Mouse (Mus musculus): ENCODE results near the gene Pld3. TPM values are rescaled to one million over a fixed set of nuclear protein-coding genes. Genes with fewer than 3 reads are reported as not detected.

Gene Pld3
- polyA plus RNA-seq, 1 experiment from 2014 or later = 168 TPM

GRCm38 (mm10) chr7:27537998-27538397 is 15.0 kb downstream of the Pld3 start:
- Histone ChIP-seq H3K4me1 (ENCODE audit: control insufficient read depth, insufficient read depth, low read length) (peaks cover 6% of the 10 kb centered on the region), H3K4me3 (ENCODE audit: low read depth, low read length) (no peak overlapping the region), H3K36me3 (ENCODE audit: control insufficient read depth, insufficient read depth, low read length) (peaks cover 24% of the 10 kb centered on the region; the same call in 1 of the 2 replicates), H3K9ac (replicated peaks; ENCODE audit: low read depth, low read length) (no peak overlapping the region), H3K9me3 (ENCODE audit: control insufficient read depth, low read length) (no peaks in the 10 kb centered on the region), H3K4me2 (ENCODE audit: low read depth, low read length) (no peak overlapping the region), H3K27ac (ENCODE audit: low read depth, low read length) (no peak overlapping the region), H3K27me3 (ENCODE audit: control insufficient read depth, insufficient read depth, low read length) (no peaks in the 10 kb centered on the region)
- 82% methylated on average over 8 of the region's 8 CpGs for WGBS
- no peak for ATAC-seq (ENCODE audit: low read depth)

DNA sequence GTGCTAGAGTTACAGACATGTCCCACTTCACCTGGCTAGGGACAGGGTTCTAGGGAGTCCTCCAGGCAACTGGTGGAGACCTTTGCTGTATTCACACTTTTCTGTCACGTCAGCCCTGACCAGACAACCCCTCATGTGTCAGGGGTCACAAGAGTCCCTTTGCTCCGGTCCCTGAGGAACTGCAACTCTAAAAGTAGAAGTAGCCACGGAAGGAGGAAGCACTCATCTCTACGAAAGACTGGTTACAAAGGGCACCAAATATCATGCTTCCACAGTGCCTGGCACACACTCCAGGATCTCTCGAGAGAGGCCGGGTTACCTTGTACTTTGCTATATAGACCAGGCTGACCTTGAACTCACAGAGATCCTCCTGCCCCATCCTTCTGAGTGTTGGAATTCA is 16.4 kb downstream of the Pld3 start:
- no peak for ATAC-seq (ENCODE audit: low read depth)
- no peaks in the 10 kb centered on the region for H3K9me3 ChIP-seq (ENCODE audit: control insufficient read depth, low read length)
- no peak overlapping the region for H3K9ac ChIP-seq (replicated peaks; ENCODE audit: low read depth, low read length)
- no peak overlapping the region for H3K4me3 ChIP-seq (ENCODE audit: low read depth, low read length)
- H3K27ac ChIP-seq (ENCODE audit: low read depth, low read length) = no peak overlapping the region
- H3K36me3 ChIP-seq (ENCODE audit: control insufficient read depth, insufficient read depth, low read length) = peaks cover 34% of the 10 kb centered on the region
- H3K4me1 ChIP-seq (ENCODE audit: control insufficient read depth, insufficient read depth, low read length) = peaks cover 4% of the 10 kb centered on the region
- no peak overlapping the region for H3K4me2 ChIP-seq (ENCODE audit: low read depth, low read length)
- 92% methylated on average over 6 of the region's 6 CpGs for WGBS
- H3K27me3 ChIP-seq (ENCODE audit: control insufficient read depth, insufficient read depth, low read length) = no peaks in the 10 kb centered on the region

- peaks cover 33% of the 10 kb centered on the region for H3K36me3 ChIP-seq (ENCODE audit: control insufficient read depth, insufficient read depth, low read length)
- ATAC-seq (ENCODE audit: low read depth) = no peak
Measured at GRCm38 (mm10) chr7:27535386-27535785, 17.6 kb downstream of the Pld3 start.

DNA sequence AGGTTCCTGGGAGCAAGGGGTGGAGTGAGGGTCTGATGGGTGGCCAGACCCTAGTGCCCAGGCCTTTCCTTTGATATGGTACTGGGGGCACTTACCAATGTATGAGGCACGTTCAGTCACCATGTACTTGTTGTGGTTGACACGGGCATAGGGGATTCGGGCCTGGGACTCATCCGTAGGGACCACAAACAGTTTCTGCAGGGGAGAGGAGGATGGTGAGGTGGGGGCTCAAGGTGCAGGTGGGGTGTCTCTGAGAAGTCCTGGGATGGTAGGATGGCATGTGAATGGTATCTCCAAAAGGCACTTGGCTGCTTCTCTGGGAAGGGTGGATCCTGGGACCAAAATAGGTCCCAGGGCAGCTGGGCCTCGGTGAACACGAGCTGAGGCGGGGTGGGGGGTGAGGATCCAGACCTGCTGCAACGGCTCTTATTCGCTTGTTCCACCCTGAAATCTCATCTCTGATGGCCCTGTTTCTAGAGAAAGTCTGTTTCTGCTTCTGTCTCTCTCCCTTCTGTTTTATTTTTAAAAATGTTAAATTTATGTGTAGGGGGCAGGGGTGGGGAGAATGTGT is 20.5 kb downstream of the Pld3 start:
- ATAC-seq (ENCODE audit: low read depth) = no peak
- Histone ChIP-seq H3K27me3 (ENCODE audit: control insufficient read depth, insufficient read depth, low read length) (no peaks in the 10 kb centered on the region), H3K4me1 (ENCODE audit: control insufficient read depth, insufficient read depth, low read length) (no peaks in the 10 kb centered on the region), H3K27ac (ENCODE audit: low read depth, low read length) (no peak overlapping the region), H3K36me3 (ENCODE audit: control insufficient read depth, insufficient read depth, low read length) (peaks cover 36% of the 10 kb centered on the region), H3K4me2 (ENCODE audit: low read depth, low read length) (no peak overlapping the region), H3K9ac (replicated peaks; ENCODE audit: low read depth, low read length) (no peak overlapping the region), H3K4me3 (ENCODE audit: low read depth, low read length) (no peak overlapping the region), H3K9me3 (ENCODE audit: control insufficient read depth, low read length) (no peaks in the 10 kb centered on the region)
- 92% methylated on average over 9 of the region's 9 CpGs for WGBS

More at GRCm38 (mm10) chr7:27535386-27535785, 17.6 kb downstream of the Pld3 start:
- Histone ChIP-seq H3K4me2 (ENCODE audit: low read depth, low read length) (no peak overlapping the region), H3K9me3 (ENCODE audit: control insufficient read depth, low read length) (no peaks in the 10 kb centered on the region), H3K27me3 (ENCODE audit: control insufficient read depth, insufficient read depth, low read length) (no peaks in the 10 kb centered on the region), H3K9ac (replicated peaks; ENCODE audit: low read depth, low read length) (no peak overlapping the region), H3K4me3 (ENCODE audit: low read depth, low read length) (no peak overlapping the region), H3K27ac (ENCODE audit: low read depth, low read length) (no peak overlapping the region), H3K4me1 (ENCODE audit: control insufficient read depth, insufficient read depth, low read length) (no peaks in the 10 kb centered on the region)
- WGBS = 84% methylated on average over 2 of the region's 2 CpGs

GRCm38 (mm10) chr7:27531707-27532106 is 21.3 kb downstream of the Pld3 start:
- H3K9ac ChIP-seq (replicated peaks; ENCODE audit: low read depth, low read length) = no peak overlapping the region
- H3K27ac ChIP-seq (ENCODE audit: low read depth, low read length) = no peak overlapping the region
- no peak for ATAC-seq (ENCODE audit: low read depth)
- no peak overlapping the region for H3K4me2 ChIP-seq (ENCODE audit: low read depth, low read length)
- H3K36me3 ChIP-seq (ENCODE audit: control insufficient read depth, insufficient read depth, low read length) = peaks cover 30% of the 10 kb centered on the region
- no peaks in the 10 kb centered on the region for H3K9me3 ChIP-seq (ENCODE audit: control insufficient read depth, low read length)
- no peaks in the 10 kb centered on the region for H3K27me3 ChIP-seq (ENCODE audit: control insufficient read depth, insufficient read depth, low read length)
- no peak overlapping the region for H3K4me3 ChIP-seq (ENCODE audit: low read depth, low read length)
- H3K4me1 ChIP-seq (ENCODE audit: control insufficient read depth, insufficient read depth, low read length) = no peaks in the 10 kb centered on the region
- 82% methylated on average over 10 of the region's 10 CpGs for WGBS

DNA sequence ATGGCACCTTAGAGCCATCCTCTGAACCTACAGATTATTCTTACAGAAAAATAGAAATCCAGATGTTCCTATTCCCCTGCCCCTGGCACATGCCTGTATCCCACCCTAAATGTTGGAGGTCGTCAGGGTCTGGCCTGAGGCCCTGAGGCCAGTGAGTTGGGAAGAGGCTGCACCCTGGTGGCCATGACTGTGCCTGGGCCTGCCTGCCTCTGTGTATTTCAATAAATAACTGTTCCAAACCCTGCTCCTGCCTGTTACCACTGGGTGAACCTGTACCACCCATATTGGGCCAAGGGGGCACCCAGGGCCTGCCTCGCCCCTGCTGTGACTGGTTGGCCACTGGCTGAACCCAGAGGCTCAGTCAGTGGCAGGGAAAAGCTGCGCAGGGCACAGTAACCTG is 22.1 kb downstream of the Pld3 start:
- Histone ChIP-seq H3K36me3 (ENCODE audit: control insufficient read depth, insufficient read depth, low read length) (peaks cover 26% of the 10 kb centered on the region), H3K4me3 (ENCODE audit: low read depth, low read length) (no peak overlapping the region), H3K9ac (replicated peaks; ENCODE audit: low read depth, low read length) (no peak overlapping the region), H3K4me2 (ENCODE audit: low read depth, low read length) (no peak overlapping the region), H3K27ac (ENCODE audit: low read depth, low read length) (no peak overlapping the region), H3K27me3 (ENCODE audit: control insufficient read depth, insufficient read depth, low read length) (no peaks in the 10 kb centered on the region), H3K4me1 (ENCODE audit: control insufficient read depth, insufficient read depth, low read length) (no peaks in the 10 kb centered on the region), H3K9me3 (ENCODE audit: control insufficient read depth, low read length) (no peaks in the 10 kb centered on the region)
- 80% methylated on average over 3 of the region's 3 CpGs for WGBS
- no peak for ATAC-seq (ENCODE audit: low read depth)

- H3K27ac ChIP-seq (ENCODE audit: low read depth, low read length) = no peak overlapping the region
- ATAC-seq (ENCODE audit: low read depth) = no peak
- H3K9me3 ChIP-seq (ENCODE audit: control insufficient read depth, low read length) = no peaks in the 10 kb centered on the region
- H3K27me3 ChIP-seq (ENCODE audit: control insufficient read depth, insufficient read depth, low read length) = no peaks in the 10 kb centered on the region
- H3K4me3 ChIP-seq (ENCODE audit: low read depth, low read length) = no peak overlapping the region
- H3K4me1 ChIP-seq (ENCODE audit: control insufficient read depth, insufficient read depth, low read length) = no peaks in the 10 kb centered on the region
- 84% methylated on average over 21 of the region's 21 CpGs for WGBS
- H3K36me3 ChIP-seq (ENCODE audit: control insufficient read depth, insufficient read depth, low read length) = peaks cover 26% of the 10 kb centered on the region
- H3K4me2 ChIP-seq (ENCODE audit: low read depth, low read length) = no peak overlapping the region
- no peak overlapping the region for H3K9ac ChIP-seq (replicated peaks; ENCODE audit: low read depth, low read length)
Measured at GRCm38 (mm10) chr7:27529070-27529469, 23.9 kb downstream of the Pld3 start.

- peaks cover 11% of the 10 kb centered on the region for H3K36me3 ChIP-seq (ENCODE audit: control insufficient read depth, insufficient read depth, low read length)
- no peak overlapping the region for H3K4me3 ChIP-seq (ENCODE audit: low read depth, low read length)
- no peaks in the 10 kb centered on the region for H3K9me3 ChIP-seq (ENCODE audit: control insufficient read depth, low read length)
- no peak overlapping the region for H3K27ac ChIP-seq (ENCODE audit: low read depth, low read length)
- H3K9ac ChIP-seq (replicated peaks; ENCODE audit: low read depth, low read length) = no peak overlapping the region
- no peak overlapping the region for H3K4me2 ChIP-seq (ENCODE audit: low read depth, low read length)
- peak; percentile 80 for ATAC-seq (ENCODE audit: low read depth)
- H3K27me3 ChIP-seq (ENCODE audit: control insufficient read depth, insufficient read depth, low read length) = no peaks in the 10 kb centered on the region
- 27% methylated on average over 10 of the region's 10 CpGs for whole genome bisulfite sequencing
- no peaks in the 10 kb centered on the region for H3K4me1 ChIP-seq (ENCODE audit: control insufficient read depth, insufficient read depth, low read length)
Measured at GRCm38 (mm10) chr7:27526039-27526827, 26.8 kb downstream of the Pld3 start.

DNA sequence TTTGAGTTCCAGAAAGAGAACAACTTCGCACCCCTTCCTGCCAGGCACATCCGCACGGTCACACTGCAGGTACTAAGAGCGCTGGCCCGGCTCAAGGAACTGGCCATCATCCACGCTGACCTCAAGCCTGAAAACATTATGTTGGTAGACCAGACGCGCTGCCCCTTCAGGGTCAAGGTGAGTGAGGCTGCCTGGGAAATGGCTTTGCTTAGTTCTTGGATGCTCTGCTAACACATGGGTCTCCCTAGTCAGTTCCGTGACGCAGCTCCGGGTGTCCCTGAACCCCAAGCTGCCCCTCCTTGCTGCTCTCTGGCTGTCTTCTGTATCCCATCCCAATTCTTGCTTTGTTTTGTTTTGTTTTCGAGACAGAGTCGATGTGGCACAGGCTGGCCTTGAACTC is 29.2 kb downstream of the Pld3 start:
- Histone ChIP-seq H3K9ac (replicated peaks; ENCODE audit: low read depth, low read length) (no peak overlapping the region), H3K4me2 (ENCODE audit: low read depth, low read length) (no peak overlapping the region), H3K4me1 (ENCODE audit: control insufficient read depth, insufficient read depth, low read length) (no peaks in the 10 kb centered on the region), H3K36me3 (ENCODE audit: control insufficient read depth, insufficient read depth, low read length) (no peaks in the 10 kb centered on the region), H3K27me3 (ENCODE audit: control insufficient read depth, insufficient read depth, low read length) (no peaks in the 10 kb centered on the region), H3K4me3 (ENCODE audit: low read depth, low read length) (no peak overlapping the region), H3K27ac (ENCODE audit: low read depth, low read length) (no peak overlapping the region), H3K9me3 (ENCODE audit: control insufficient read depth, low read length) (no peaks in the 10 kb centered on the region)
- no peak for ATAC-seq (ENCODE audit: low read depth)
- WGBS = 94% methylated on average over 13 of the region's 13 CpGs
